Mouse (Mus musculus) Muller cell, postnatal 12 days (primary cell): ENCODE results near the gene Atg101.

Source experiments
- DNase-seq: peaks from one replicate; pipeline ENCODE4 v3.0.0-alpha.2; 2015; ENCODE audit errors: inconsistent ontology term

Atg101 gene

DNA sequence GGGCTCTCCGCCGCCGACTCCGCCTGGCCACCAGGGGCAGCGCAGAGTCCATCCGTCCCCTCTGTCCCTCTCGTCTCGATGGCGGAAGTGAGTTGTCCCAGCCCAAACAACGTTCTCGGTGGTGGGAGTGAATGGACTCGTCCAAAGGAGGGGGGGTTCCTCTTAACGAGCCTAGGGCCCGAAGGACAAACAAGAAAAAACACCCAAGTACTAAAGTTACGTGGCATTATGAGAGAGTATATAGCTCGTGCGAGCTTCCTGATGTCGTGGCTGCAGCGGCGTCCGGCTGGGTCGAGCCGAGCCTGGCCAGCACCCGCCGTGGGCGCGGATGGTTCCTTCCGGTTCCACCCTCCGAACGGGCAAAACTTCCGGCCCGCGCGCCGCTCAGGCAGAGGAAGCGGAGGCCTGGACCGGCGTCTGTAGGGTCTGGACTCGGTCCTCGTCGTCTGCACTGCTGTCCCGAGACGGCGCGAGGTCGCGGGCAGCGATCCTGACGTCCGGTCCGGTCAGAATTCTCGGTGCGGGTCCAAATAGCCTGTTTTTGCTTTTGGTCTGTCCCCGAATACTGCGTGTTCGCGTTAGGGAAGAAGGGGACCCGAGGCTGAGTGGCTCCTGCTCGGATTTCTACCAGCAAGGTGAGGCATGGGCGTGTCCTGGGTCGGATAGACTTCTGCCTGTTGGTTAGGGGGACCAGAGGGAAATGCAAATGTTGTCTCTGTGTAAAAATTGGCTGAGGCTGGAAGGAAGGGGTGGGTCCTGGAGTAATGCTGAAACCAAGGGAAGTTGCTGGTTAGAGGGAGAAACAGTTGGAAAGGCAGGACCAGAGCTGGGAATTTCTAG lies at the start of gene Atg101:
TSS of gene Atg101 (plus strand) at position 362 of the 840 bp plus-strand sequence.
- DNase-seq: peak; percentile 95

DNA sequence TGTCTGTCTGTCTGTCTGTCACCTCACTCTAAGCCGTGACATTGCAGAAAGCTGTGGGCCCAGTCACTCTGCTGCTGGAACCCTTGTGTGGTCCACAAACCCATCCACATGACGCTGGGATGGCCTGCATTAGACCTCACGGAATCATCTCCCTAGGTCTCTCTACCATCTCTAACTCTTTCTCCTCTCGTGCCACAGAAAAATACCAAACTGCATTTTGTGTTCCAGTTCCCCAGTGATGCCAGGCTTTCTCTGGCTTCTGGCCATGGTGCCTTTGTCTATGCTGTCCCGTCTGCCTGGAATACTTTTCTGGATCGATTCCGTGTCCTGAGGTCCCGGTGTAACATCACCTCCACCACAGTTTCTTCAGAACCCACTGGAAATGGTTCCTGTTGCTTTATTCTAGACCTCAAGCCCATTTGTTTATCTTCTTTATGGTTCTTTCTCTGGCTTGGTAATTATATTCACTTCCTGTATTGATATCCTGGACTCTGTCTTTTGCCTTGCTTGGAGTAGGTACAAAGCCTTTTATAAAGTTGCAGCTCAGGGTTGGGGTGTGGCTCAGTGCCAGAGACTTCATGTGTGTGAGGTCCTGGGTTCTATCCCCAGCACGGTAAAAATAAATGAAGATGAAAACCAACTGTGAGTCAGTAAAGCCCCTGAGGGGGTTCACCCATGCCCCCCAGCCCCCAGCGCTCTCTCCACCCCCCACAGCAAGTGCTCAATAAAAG lies 49.3 kb upstream of the Atg101 start:
- DNase-seq: no peak

DNA sequence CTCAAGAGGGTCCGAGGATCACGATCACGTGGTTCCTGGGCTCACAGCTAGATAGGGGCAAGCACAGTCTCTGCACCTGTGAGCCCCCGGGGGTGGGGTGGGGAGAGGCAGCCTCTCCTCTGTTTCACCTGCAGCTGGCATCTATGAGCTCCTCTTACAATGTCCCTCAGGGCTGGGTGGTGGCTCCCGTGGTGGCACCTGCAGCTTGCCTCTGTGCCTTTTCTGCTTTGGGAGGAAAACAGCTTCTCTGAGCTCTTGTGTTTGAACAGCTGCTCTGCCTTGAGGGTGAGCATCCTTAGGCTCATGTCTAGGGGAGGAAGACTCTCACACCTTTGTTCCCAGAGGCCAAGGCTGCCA lies 48.8 kb upstream of the Atg101 start:
- no peak for DNase-seq

DNA sequence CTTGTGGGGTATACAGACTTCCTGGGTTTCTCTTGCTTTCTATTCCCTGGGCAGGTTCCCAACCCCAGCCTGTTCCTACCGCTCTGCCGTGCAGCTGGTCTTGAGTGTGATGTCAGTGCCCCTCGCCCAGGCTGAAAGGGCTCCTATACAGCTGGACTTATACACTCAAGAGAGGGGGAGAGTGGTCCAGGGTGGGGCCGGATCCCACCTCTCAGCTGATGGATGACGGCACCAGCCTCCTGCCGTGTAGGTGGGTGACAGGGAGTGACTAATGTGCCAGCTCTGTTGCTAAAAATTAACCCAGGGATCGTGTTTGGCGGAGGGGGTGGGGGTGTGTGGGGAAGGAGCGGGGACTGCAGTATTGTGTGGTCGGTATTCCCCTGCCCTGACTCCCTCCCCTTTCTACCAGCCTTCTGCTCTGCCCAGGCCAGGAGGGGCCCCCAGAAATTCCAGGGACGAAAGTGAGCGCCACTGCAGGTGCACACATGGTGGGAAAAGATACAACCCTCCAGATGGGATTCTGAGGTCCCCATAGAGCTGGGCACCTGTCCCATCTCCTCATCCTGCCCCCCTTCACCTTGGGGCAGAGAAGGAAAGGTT lies 48.2 kb upstream of the Atg101 start:
- no peak for DNase-seq

DNA sequence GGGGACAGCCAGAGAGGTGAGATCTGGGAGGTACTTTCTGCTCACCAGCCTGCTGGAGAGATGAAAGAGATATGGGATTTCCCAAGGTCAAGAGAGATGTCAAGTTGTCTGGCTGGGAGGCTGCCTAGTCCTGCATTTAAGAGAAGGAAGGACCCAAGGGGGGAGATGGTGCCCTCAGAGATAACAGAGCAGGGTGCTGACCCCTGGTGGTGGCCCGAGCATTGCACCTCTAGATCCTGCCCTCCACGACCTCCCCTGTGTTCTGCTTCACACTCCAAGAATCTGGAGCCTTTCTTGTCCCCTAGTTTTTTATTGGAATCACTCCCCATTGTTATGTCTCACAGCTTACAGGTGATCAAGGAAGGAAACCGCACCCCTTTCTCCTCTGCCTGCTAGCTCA lies 47.2 kb upstream of the Atg101 start:
- peak; percentile 66 for DNase-seq

DNA sequence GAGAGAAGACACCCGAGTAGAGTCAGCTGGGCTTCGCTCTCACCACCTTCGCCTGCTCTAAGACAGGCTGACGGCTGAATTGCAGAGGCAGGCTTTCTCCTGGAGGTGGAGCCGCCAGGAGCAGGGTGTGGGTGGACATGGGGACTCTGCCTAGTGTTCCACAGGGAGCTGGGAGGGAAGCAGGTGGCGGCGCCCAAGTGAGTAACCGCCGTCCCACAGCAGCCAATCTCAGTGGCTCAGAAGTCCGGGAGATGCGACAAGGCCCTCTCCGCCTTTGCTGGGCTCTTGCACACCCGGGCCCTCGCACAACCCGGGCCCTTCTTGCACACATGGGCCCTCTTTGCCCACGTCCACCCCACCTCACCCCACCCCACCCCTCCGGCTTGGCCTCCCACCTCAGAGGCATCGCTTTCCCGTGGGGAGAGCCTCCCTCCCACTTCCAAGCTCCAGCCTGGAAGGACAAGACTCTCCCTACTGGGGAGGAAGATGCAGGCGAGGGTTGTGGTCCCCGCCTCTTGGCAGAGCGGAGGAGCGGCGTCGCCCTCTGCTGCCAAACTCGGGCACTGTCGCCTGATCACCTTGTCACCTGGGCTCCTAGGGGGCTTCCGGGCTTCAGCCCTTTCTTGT lies 45.1 kb upstream of the Atg101 start:
- DNase-seq: peak; percentile 54

DNA sequence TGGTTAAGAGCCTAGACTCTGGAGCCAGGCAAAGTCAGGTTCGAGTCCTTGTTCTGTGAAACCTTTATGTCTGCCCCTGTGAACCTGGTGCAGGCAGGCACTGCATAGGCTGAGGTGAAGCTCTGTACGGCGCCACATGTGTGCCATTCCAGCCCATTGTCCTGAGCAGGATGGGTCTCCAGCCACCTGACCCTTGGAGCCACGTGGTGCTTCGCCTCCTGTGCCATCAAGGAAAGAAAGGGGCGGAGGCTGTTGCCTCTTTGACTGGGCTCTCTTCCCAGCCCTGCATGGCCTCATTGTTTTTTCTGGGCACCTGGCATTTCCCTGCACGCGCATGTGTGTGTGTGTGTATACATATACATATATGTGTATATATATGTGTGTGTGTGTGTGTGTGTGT lies 44.3 kb upstream of the Atg101 start:
- no peak for DNase-seq

DNA sequence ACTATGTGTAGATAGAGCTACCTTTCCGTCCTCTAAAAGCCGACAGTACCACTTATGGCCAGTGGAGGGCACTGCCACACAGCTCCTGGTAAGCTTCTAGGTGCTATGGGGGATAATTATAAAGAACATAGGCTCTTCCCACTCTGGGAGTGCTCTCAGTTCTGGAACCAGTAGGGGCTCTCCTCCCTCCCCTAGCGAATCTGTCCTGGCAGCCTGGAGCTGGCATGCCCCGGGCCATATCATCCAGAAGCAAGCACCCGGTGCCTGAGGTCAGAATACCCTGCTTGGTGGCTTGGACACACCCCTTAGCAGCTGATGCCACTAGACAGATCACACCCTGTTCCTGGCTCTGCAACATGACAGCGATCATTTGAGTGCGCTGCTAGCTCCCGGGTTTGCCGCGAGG lies 43.3 kb upstream of the Atg101 start:
- peak; percentile 88 for DNase-seq

DNA sequence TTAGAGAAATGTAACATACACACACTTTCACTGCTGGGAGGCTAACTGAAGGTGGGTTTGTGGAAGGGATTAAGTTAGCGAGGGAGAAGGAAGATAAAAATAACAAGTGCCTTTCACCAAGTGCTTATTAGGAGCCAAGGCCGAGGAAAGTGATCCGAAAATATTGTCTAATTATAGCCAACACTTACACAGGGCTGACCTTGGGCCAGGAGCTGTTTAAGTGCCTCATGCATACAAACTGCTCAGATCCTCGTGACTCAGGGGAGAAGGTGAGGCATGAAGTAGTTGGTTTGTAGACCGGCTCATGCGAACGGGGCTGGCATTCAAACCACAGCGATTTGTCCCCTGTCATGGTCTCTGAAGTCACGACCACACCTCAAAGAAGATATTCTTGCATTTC lies 42.8 kb upstream of the Atg101 start:
- no peak for DNase-seq

DNA sequence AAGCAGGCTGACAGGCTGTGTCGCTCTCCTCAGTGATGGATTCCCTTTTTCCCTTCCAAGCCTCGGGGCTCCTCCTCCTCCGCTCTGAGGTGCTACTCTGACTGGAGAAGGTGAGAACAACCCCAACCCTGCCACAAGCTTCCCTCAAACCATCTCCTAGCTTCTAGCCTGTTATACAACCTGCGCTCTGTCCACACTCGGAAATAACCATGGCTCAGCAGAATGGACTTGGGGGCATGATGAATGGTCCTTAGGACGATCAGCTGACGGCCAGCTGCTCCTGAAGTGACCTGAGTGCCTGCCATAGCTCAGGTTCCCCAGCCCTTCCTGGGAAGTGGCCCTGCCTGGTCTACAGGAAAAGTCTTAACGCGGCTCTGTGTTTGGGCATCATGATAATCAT lies 42.2 kb upstream of the Atg101 start:
- no peak for DNase-seq

DNA sequence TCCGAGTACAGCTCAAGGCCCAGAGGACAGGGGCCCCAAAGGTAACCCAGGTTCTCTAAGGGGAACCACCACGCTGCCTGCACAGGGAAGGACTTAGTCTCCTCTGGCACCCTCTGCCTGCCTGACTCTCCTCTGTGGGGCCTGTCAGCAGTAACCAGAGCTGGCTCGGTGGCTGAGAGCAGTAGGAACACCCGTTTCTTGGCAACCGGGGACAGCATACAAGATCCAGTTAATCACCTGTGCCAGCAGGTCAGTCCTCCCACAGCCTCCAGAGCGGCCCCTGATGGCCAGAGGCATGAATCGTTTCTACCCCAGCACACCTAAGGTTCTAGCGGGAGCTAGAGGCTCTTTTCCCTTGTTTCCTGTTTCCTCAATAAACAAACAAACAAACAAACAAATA lies 41.4 kb upstream of the Atg101 start:
- DNase-seq: no peak

DNA sequence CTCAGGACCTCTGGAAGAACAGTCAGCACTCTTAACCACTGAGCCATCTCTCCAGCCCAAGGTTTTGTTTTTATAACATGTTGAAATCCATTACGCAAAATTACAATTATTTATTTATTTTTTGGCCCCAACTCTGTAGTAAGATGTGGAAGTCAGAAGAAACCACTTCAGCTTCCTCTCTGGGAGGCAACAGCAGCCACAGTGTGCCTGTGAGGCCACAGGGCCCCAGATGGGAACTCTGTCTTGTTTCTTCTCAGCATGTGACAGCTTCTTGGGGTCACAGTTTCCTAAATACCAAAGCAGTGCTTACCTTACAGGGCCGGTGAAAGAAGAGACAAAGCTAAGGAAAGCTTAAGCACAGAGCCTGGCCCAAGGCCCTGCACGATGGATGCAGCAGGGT lies 40.1 kb upstream of the Atg101 start:
- no peak for DNase-seq

DNA sequence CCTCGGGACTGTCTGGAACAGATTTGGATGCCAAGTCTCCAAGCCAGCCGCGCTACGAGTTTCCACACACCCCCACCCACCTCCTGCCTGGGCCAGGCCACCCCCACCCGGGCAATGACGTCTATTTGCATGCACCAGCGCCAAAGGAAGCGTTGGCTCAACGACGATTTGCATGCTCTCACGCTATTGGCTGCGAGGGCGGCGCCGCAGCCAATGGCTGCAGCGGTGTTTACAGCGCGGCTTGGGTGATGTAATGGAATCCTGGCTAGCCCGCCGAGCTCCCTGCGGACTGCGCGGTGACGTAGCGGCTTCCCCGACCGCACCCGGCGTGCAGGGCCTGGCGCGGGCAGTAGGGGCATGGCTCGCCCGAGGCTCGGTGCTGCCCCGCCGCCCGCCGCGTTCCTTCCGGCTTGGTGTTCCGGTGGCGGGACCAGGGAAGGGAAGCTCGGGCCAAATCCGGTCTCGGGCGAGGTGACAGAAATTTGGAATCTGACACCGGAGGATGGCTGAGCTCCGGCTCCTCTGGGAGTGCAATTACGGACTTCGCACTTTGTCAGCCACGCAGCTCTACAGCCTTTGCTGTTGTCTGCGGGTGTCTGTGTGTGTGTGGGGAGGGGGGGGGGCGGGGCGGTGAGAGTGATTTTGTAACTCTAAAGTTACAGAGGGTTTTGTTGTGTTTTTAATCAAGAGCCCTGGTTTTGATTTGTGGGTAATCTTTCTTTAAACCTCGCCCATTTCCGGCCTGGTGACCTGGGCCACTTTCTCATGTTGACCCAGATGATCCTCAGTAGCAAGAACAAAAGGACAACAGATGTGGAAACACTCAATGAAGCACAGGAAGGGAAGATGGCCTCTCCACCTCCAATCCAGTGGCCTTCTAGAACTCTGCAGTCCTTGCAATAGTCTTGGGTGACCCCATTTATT lies 37.6 kb upstream of the Atg101 start:
- peak; percentile 98 for DNase-seq

DNA sequence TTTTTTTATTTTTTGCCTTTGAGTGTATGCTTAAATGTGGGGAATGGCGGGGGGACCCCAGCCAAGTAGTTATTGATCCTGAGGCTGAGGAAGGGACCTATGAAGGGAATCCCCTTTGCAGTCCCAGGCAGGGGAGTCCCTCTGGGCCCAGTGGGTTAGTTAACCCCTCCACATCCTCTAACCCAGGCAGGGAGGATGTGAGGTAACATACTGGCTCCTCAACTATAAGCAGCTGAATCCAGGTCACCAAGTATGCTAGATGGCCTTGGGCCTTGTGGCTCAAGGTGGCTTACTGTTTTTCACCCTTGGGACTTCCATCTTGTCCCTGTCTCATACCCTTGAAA lies 36.9 kb upstream of the Atg101 start:
- no peak for DNase-seq

DNA sequence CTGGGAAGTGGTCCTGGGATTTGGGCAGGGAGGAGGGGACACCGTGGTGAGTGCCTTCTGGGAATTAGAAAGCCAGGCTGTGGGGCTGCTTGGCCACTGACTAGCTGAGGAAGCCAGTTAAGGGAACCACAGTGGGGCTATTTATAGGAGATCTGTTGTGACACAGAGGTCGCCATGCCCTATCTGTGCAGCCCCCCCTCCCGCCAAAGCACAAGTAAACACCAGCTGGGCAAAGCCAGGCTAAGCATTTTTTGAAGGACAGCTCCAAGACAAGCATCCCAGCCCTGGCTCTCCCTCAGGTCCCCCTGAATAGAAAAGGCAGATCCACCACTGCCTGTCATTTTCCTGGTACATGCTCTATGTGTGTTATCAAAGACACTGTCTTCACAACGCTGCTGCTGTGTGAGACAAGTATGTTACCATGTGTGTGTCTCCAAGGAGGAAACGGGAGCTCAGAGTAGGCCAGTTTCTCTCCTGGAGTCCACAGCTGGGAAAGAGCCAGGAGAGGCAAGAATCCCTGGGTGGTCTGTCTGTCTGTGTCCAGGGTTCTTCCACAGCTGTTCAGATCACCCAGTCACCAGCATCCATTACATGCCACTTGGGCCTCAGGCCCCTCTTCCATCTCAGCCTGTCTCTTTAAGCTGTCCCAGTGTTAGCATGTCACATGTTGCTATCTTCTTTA lies 35.9 kb upstream of the Atg101 start:
- no peak for DNase-seq

DNA sequence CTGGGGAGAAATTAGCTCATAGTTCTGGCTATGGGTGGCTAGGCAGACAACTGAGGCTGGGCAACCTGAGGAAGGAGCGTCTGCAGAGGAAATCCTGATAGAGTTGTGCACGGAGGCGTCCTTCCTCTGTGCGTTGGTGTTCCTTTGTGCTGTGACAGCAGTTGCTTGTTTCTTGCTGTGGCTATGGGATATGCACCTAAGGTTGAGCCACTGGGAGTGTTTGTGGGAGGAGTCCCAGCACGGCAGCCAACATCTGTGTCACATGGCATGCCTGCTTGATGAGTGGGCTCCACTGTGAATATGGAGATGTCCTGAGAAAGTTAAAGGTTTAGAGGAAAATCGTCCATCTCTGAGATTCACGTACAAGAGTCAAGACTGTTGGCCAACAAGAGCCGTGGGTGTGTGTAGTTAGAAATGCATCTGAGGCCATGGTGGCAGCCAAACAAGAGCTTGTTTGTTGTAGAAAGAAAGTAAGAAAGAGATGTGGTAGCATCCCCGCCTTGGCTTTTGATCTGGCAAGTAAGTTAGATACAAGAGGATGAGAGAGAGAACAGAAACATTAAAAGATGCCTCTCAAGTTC lies 33.8 kb upstream of the Atg101 start:
- DNase-seq: no peak

DNA sequence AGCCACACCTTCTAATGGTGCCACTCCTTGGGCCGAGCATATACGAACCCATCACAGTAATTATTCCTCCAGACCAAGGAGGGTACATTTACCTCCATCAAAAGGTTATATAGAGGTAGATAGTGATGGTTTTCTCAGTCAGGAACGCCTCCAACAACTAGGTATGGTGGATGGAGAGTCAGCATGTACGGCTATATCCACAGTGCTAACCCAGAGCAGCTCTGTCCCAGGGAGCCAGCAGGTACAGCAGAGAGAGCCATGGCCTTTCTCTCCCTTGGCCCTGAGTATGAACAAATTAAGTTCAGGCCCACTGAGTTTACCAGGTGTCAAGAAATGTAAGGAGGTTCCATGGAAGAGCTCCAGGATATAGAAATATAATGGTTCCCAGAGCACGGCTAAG lies 32.1 kb upstream of the Atg101 start:
- DNase-seq: no peak

DNA sequence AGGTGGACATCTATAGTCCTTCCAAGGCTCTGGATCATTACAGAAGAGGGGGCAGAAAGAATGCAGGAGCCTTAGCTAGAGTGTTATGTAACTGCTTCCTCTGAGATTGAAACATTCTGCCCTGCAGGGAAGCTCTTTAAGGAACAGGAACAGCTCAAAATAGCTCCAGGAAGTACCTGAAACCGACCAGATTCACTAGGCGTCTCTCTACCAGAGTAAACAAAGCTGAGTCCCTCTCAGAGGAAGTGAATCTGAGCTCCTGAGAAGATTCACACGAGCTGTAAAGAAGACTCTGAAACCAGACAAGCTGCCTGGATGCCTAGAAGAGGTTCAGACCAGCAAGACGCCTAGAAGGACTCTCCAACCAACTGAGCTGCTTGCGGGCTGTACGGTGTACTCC lies 31.5 kb upstream of the Atg101 start:
- no peak for DNase-seq

DNA sequence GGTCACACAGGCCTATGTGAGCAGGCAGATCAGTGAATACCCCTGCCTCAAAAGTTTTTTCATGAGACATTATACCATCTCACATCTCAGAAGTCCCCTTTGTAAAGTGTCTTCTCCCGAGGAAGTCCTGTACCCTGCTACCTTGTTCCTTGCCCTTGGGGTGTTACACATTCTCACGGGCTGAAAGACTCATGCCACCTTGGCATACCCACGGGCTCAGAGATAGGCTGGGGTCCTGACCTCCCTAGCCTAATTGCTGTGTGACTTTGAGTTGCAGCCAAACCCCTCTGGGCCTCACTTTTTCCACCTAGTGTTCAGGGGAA lies 30.5 kb upstream of the Atg101 start:
- no peak for DNase-seq

DNA sequence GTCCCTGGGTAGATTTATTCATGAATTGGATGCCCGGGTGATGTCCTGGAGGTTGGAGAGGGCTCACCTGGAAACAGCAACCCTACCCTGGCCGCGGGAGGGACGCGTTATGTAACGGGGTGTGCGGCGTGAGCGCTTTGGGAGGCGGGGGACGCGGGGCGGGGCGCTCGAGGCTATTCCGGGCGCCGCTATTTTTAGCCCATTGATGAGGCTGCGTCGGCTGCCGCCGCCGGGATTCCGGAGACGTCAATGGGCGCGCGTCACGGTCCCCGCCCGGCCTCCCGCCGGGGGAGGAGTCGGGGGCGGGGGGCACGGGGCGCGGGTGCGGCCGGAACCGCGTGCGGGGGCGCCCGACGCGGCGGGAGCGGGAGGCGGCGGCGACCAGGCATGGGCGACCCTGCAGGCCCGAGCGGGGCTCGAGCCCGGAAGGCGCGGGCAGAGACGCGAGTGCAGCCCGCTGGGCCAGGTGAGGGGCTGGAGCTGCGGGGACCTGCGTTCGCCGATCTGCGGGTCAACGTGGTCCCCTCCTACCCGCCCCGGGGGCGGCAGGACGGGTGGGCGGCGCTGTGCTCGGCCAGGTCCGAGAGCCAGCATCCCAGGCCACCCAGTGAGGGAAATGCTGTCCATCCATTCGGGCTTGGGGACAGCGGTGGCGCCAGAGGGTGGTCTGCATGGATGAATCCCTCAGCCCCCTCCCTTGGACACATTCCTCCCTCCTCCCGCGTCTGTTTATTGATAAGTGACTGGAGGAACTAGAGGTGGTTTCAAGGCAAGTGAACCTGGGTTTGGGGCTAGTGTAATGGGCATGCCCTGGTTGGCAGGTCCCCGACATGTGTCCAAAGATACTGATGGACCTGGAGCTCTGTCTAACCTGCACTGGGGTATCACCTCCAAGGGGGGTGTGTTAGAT lies 29.9 kb upstream of the Atg101 start, which contains the start of gene Nr4a1:
TSS of gene Nr4a1 (plus strand) at position 384 of the 910 bp plus-strand sequence.
- DNase-seq: peak; percentile 93
